Mouse (Mus musculus) megakaryocyte, embryonic 14.5 days (primary cell): ENCODE data around the gene Hoxd12.

Experiments used
- FLI1 ChIP-seq: IDR thresholded peaks from 2 replicates; pipeline ENCODE4 v1.6.1; 2012; ENCODE audit warnings: low read length, inconsistent platforms, mixed read lengths
- GATA1 ChIP-seq: IDR thresholded peaks from 3 replicates; pipeline ENCODE4 v1.6.1; 2012; ENCODE audit warnings: mixed read lengths, low read length, inconsistent platforms, borderline replicate concordance

DNA sequence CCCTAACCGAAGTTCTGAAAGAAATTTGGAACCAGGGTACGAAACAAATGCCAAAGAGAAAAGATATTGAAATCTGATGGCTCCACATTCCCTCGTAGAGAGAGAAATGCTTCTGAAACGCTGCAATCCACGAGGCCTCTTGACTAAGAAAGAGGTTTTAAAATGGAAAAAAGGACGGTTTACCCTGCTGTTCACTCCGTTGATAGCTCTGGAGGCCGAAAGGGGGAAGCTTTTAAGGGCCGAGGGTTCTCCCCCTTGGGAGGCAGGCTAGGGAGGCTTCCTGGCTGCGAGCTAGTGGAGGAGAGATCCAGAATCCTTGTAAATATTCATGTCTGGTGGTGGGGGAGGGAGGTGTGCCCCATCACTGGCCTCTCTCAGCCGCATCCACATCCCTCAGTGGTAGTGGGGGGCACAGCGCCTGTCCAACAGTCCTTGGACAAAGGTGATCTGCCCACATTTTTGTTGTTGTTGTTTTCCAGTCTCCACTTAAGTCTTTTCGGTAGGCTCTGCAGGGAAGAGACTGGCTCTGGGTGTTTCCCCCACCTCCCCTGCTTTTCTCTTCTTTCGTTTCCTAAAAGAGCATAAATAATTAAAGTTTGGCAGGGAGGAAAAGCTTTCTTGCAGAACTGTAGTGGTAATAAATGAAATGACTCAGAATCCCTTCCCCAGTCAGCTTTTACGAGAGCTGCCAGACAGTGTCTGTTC is 4.2 kb downstream of the Hoxd12 start, which contains the start of gene Hoxd11:
- TF ChIP-seq GATA1 (no peak), FLI1 (no peak)
